Mouse (Mus musculus): ENCODE results near the gene Samhd1. TPM values are rescaled to one million over a fixed set of nuclear protein-coding genes. Genes with fewer than 3 reads are reported as not detected.

Gene Samhd1
- polyA plus RNA-seq, 1 experiment = 120 TPM

DNA sequence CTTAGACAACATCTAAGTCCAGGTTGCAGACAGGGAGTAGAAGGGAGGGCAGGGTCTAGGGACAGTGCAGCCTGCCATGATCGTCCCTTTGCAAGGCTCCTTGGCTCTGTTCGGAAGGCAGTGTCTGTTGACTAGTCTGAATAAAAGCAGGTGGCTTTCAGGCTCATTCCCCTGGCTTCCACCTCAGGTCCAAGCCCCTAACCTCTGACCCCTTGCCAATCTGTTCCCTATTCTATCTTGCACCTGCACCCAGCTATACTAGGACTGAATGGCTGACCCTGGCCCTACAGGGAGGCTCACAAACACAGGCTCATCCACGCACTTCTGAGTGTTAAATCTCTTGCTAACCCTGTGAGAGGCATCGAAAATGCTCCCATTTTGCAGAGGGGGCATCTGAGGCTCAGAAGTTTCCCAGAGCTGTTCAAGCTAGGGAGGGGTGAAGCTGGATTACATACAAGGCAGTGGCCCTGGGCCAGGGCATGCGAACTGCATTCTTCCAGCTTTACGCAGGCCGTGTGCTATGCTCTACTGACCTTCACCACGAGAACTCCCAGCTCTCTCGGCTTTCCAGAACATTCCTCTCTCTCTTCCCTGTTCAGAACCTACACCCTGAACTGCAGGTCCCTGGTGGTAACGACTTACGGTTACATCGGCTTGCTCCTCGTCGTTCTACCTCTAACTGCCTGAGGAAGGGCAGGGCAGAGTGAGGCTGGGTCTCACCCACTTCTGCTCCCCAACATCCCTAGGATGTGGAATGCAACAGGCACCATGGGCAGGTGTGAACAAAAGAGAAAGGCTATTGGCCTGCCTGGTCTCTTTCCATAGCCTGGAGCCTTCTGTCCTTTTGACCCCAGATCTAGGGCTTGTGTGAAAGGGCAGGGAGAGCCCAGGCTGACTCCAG lies 69.8 kb downstream of the Samhd1 start:
- peaks cover 23% of the 10 kb centered on the region; the same call in 1 of the 2 replicates for H3K4me1 ChIP-seq (ENCODE audit: control insufficient read depth, insufficient read depth, insufficient read length)
- TF ChIP-seq POLR2A (IDR thresholded peaks at IDR 0.05; ENCODE audit: low read depth, low read length) (no peak), CTCF (IDR thresholded peaks at IDR 0.05; ENCODE audit: extremely low read depth, insufficient read depth, insufficient read length, insufficient replicate concordance) (no peak)
- H3K27ac ChIP-seq (ENCODE audit: insufficient read depth, low read length) = no peak overlapping the region
- H3K27me3 ChIP-seq (ENCODE audit: control insufficient read depth, insufficient read depth, low read length) = no peaks in the 10 kb centered on the region
- 87% methylated on average over 14 of the region's 14 CpGs for WGBS
- no peak overlapping the region for H3K4me3 ChIP-seq (ENCODE audit: extremely low read depth, insufficient read depth, insufficient read length)
- no peak for DNase-seq (ENCODE audit: low read depth in 1 of 2, low spot score in 2 of 2)
- H3K36me3 ChIP-seq (ENCODE audit: control insufficient read depth, insufficient read depth, low read length) = no peaks in the 10 kb centered on the region

GRCm38 (mm10) chr2:157064136-157064535 lies 70.9 kb downstream of the Samhd1 start:
- H3K27ac ChIP-seq (ENCODE audit: insufficient read depth, low read length) = 0 out of 2 replicates have a peak overlapping the region, but pooled peaks have one; percentile 4
- no peak for DNase-seq (ENCODE audit: low read depth in 1 of 2, low spot score in 2 of 2)
- WGBS = 11% methylated on average over 7 of the region's 7 CpGs
- H3K27me3 ChIP-seq (ENCODE audit: control insufficient read depth, insufficient read depth, low read length) = no peaks in the 10 kb centered on the region
- peaks cover 16% of the 10 kb centered on the region; the same call in 1 of the 2 replicates for H3K4me1 ChIP-seq (ENCODE audit: control insufficient read depth, insufficient read depth, insufficient read length)
- H3K36me3 ChIP-seq (ENCODE audit: control insufficient read depth, insufficient read depth, low read length) = no peaks in the 10 kb centered on the region
- H3K4me3 ChIP-seq (ENCODE audit: extremely low read depth, insufficient read depth, insufficient read length) = no peak overlapping the region
- TF ChIP-seq CTCF (IDR thresholded peaks at IDR 0.05; ENCODE audit: extremely low read depth, insufficient read depth, insufficient read length, insufficient replicate concordance) (no peak), POLR2A (IDR thresholded peaks at IDR 0.05; ENCODE audit: low read depth, low read length) (no peak)

GRCm38 (mm10) chr2:157063241-157063700 lies 71.8 kb downstream of the Samhd1 start:
- H3K4me3 ChIP-seq (ENCODE audit: extremely low read depth, insufficient read depth, insufficient read length) = no peak overlapping the region
- peaks cover 16% of the 10 kb centered on the region; the same call in 1 of the 2 replicates for H3K4me1 ChIP-seq (ENCODE audit: control insufficient read depth, insufficient read depth, insufficient read length)
- DNase-seq (ENCODE audit: low read depth in 1 of 2, low spot score in 2 of 2) = peak; percentile 23 to 56
- H3K27ac ChIP-seq (ENCODE audit: insufficient read depth, low read length) = no peak overlapping the region
- H3K27me3 ChIP-seq (ENCODE audit: control insufficient read depth, insufficient read depth, low read length) = no peaks in the 10 kb centered on the region
- whole genome bisulfite sequencing = 6% methylated on average over 4 of the region's 4 CpGs
- TF ChIP-seq CTCF (IDR thresholded peaks at IDR 0.05; ENCODE audit: extremely low read depth, insufficient read depth, insufficient read length, insufficient replicate concordance) (no peak), POLR2A (IDR thresholded peaks at IDR 0.05; ENCODE audit: low read depth, low read length) (no peak)
- no peaks in the 10 kb centered on the region for H3K36me3 ChIP-seq (ENCODE audit: control insufficient read depth, insufficient read depth, low read length)

DNA sequence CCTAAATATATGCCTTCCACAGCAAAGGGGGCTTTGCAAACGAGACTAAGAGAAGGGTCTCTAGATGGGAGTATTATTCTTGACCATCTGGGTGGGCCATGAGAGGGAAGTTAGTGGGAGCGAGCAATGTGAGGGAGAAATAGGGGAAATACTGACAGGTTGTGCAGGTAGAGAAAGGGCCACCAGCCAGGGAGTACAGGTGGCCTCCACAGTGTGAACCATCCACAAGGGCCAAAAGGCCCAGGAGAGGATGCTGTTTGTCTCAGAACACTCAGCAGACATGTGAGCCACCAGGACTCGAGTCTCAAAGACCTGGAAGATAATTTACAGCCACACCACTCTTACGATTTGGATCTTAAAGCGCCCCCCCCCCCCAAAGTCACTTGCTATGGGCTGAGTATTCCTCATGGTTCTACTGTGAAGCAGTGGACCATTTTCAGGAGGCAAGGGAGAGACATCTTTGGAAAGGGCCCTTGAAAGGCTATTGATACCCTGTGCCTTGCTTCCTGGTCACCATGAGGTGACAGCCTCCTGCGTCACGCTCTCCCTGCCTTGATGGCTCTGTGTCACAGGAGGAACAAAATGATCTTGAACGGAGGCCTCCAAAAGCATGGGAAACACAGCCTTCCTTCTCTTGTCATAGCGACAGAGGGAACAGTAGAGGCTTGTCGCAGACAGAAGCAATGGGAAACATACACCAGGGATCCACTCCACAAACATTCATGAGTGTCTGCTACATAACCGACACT lies 74.3 kb downstream of the Samhd1 start:
- Histone ChIP-seq H3K27me3 (ENCODE audit: control insufficient read depth, insufficient read depth, low read length) (no peaks in the 10 kb centered on the region), H3K4me1 (ENCODE audit: control insufficient read depth, insufficient read depth, insufficient read length) (peaks cover 16% of the 10 kb centered on the region; the same call in 1 of the 2 replicates), H3K4me3 (ENCODE audit: extremely low read depth, insufficient read depth, insufficient read length) (no peak overlapping the region), H3K36me3 (ENCODE audit: control insufficient read depth, insufficient read depth, low read length) (no peaks in the 10 kb centered on the region), H3K27ac (ENCODE audit: insufficient read depth, low read length) (no peak overlapping the region)
- 89% methylated on average over 11 of the region's 11 CpGs for WGBS
- TF ChIP-seq CTCF (IDR thresholded peaks at IDR 0.05; ENCODE audit: extremely low read depth, insufficient read depth, insufficient read length, insufficient replicate concordance) = no peak
- DNase-seq (ENCODE audit: low read depth in 1 of 2, low spot score in 2 of 2) = no peak

- Histone ChIP-seq H3K4me1 (ENCODE audit: control insufficient read depth, insufficient read depth, insufficient read length) (peaks cover 16% of the 10 kb centered on the region; the same call in 1 of the 2 replicates), H3K36me3 (ENCODE audit: control insufficient read depth, insufficient read depth, low read length) (no peaks in the 10 kb centered on the region), H3K27ac (ENCODE audit: insufficient read depth, low read length) (no peak overlapping the region), H3K4me3 (ENCODE audit: extremely low read depth, insufficient read depth, insufficient read length) (no peak overlapping the region), H3K27me3 (ENCODE audit: control insufficient read depth, insufficient read depth, low read length) (no peaks in the 10 kb centered on the region)
- no peak for DNase-seq (ENCODE audit: low read depth in 1 of 2, low spot score in 2 of 2)
- WGBS = 92% methylated on average over 14 of the region's 14 CpGs
- TF ChIP-seq CTCF (IDR thresholded peaks at IDR 0.05; ENCODE audit: extremely low read depth, insufficient read depth, insufficient read length, insufficient replicate concordance) = no peak
- no peak for TF ChIP-seq POLR2A (IDR thresholded peaks at IDR 0.05; ENCODE audit: low read depth, low read length)
Measured at GRCm38 (mm10) chr2:157060037-157060436, 75.0 kb downstream of the Samhd1 start.

- Histone ChIP-seq H3K27ac (ENCODE audit: insufficient read depth, low read length) (no peak overlapping the region), H3K4me3 (ENCODE audit: extremely low read depth, insufficient read depth, insufficient read length) (no peak overlapping the region), H3K36me3 (ENCODE audit: control insufficient read depth, insufficient read depth, low read length) (no peaks in the 10 kb centered on the region), H3K27me3 (ENCODE audit: control insufficient read depth, insufficient read depth, low read length) (no peaks in the 10 kb centered on the region), H3K4me1 (ENCODE audit: control insufficient read depth, insufficient read depth, insufficient read length) (peaks cover 21% of the 10 kb centered on the region; the same call in 1 of the 2 replicates)
- WGBS = 83% methylated on average over 8 of the region's 8 CpGs
- TF ChIP-seq POLR2A (IDR thresholded peaks at IDR 0.05; ENCODE audit: low read depth, low read length) = no peak
- DNase-seq (ENCODE audit: low read depth in 1 of 2, low spot score in 2 of 2) = no peak
Measured at GRCm38 (mm10) chr2:157059166-157059565, 75.9 kb downstream of the Samhd1 start.

All from spleen, adult 2 months (tissue).